Mouse (Mus musculus) thymus, postnatal 4 days (tissue): ENCODE measurements at regions not wholly inside any gene's neighbourhood (a gene's known extent, or its start where the extent isn't known, plus 50 kb on each side); places are given as distances from the start of the nearest gene placed in this dataset.

Source experiments
- DNase-seq: peaks from one replicate; pipeline ENCODE4 v3.0.0; 2021

- no peak for DNase-seq
Observed at GRCm38 (mm10) chr15:10840621-10841034, 111.5 kb upstream of the C1qtnf3 start.

DNA sequence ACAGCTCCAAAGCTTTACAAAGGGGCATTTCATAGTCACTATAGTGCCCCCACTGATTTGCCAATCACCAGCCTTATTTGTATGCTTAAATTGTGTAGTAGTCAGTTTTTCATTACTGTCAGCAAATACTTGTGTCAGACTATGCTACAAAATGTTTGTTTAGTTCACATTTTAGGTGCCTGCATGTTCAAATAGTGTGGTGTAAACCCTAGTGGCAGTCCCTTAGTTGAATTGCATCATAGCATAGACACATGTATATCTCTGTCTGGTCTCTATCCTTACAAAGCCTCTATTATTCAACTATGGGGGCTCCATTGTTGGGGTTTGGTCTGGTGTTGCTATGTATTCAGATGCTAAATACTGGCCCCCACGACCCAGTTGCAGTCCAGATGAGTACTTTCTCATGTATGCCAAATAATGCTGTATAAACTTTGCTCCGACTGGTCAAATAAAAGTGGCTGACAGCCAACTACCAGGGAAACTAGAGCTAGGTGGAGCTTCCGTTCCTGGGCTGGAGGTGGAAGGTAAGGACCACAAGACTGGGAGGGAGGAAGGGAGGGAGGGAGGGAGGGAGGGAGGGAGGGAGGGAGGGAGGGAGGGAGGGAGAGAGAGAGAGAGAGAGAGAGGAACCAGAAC, 109.0 kb upstream of the C1qtnf3 start:
- no peak for DNase-seq

- no peak for DNase-seq
Observed at GRCm38 (mm10) chr15:10846722-10847121, 105.4 kb upstream of the C1qtnf3 start.

GRCm38 (mm10) chr15:10864004-10864775, 87.9 kb upstream of the C1qtnf3 start:
- DNase-seq: no peak

DNA sequence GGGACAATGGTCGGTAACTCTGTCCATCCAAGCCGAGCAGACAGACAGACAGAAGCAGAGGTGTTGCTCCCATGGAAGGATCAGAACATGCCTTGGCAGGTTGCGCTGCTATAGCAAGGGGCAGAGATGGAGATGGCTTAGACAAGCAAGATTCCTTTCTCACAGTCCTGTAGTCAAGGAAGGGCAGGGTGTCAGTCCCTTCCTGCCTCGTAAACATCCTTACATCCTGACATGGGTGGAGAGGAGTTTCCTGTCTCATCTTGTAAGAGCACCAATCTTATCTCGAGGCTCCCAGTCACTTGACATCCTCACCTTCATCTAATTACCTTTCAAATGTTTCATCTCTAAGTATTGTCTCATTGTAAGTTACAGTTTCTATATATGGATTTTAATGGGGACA, 87.0 kb upstream of the C1qtnf3 start:
- no peak for DNase-seq

GRCm38 (mm10) chr15:10866794-10867193, 85.3 kb upstream of the C1qtnf3 start:
- no peak for DNase-seq

- DNase-seq: no peak
Observed at GRCm38 (mm10) chr15:10868115-10868514, 84.0 kb upstream of the C1qtnf3 start.

- peak; percentile 8 for DNase-seq
Observed at GRCm38 (mm10) chr15:10868716-10869585, 83.2 kb upstream of the C1qtnf3 start.

DNA sequence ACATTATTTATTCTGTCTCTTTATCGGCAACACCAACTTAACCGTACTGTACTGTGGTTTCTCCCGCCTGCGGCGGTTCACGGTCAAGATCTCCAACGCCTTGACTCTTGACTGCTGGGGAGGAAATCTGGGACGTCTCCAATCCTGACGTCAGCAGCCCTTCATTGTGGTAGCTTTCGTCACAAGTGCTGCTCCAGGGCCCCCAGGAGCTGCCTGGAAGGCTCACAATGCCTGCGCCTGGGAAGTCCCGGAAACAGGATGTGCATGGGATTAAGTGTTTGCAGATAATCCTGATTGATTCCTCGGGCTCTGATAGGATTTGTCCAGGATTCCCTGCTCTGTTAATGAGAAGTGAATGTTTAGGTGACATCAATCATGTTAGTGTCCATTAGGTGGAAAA, 82.3 kb upstream of the C1qtnf3 start:
- no peak for DNase-seq

DNA sequence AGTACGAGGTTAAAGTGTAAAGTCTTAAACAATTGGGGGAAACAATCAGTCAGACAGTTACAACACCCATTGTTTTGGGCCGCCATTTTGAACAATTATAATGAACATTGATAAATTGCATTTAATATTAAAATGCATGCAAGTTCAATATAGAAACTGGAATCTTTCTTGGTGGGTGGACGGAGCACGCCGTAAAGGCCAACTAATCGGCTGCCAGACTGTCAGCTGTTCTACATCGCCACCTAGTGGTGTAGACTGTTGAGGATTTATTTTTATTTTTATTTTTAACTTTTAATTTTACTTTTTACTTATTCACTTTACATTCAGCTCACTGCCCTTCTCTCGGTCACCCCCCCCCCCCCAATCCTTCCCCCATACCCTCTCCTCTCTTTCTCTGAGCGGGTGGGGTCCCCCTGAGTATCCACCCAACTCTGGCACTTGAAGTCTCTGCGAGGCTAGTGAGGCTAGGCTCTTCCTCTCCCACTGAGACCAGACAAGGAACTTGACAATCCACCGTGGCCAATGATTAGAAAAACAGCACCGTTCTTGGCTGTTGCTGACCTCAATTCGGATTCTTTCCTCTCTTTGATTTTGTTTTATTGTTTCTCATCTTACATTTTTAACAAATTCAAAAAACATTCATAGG, 79.7 kb upstream of the C1qtnf3 start:
- peak; percentile 12 for DNase-seq

DNA sequence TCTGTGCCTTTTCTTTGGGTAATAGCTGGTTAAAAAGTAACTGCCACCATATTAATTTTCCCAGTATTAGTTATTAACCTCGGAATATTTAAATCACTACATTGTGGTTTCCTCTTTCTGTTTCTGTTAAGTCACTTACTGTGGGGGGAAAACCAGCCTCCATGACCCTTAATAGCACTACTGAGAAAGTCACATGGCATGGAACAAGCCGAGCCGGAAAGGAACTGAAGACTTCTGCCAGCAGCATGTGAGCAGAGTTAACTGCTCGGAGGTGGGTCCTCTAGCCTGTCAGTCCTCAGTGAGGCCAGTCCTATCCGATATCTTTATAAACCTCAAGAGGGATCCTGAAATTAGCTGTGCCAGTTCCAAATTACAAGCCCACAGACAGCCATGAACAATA, 75.8 kb upstream of the C1qtnf3 start:
- no peak for DNase-seq

GRCm38 (mm10) chr15:10881726-10882125, 70.4 kb upstream of the C1qtnf3 start:
- DNase-seq: no peak

GRCm38 (mm10) chr15:10887990-10888389, 64.1 kb upstream of the C1qtnf3 start:
- DNase-seq: no peak

DNA sequence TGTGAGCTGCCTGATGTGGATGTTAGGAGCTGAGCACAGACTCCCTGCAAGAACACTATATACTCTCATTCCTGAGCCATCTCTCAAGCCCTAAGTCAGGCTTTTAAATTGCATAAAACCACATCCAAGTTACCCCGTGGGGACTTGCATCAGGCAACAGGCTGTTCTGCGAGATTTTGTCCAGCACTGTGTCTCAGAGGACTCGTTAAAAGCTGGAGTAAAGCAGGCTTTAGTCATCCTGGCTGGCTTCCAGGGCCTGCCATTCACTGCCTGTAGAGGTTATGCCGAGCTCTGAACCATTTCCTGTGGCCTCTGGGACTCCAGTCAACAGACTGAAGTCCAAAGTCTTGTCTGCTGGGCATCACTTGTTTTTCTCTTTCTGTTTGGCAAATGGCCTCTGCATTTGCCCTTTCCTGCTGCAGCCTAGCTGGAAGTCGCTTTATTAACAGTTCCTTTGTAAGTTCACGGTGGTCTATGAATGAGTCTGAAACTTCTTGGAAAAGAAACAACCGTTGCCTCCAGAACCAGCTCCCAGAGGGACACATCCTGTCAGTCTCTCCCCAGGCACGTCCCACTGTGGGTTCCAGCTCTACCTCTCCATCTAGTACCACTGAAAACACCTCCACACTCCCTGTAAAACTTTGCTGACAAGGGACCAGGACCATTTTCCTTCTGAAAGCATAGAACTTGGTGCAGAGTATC, 61.8 kb upstream of the C1qtnf3 start:
- DNase-seq: no peak

GRCm38 (mm10) chr15:10898309-10898708, 53.8 kb upstream of the C1qtnf3 start:
- DNase-seq: no peak

DNA sequence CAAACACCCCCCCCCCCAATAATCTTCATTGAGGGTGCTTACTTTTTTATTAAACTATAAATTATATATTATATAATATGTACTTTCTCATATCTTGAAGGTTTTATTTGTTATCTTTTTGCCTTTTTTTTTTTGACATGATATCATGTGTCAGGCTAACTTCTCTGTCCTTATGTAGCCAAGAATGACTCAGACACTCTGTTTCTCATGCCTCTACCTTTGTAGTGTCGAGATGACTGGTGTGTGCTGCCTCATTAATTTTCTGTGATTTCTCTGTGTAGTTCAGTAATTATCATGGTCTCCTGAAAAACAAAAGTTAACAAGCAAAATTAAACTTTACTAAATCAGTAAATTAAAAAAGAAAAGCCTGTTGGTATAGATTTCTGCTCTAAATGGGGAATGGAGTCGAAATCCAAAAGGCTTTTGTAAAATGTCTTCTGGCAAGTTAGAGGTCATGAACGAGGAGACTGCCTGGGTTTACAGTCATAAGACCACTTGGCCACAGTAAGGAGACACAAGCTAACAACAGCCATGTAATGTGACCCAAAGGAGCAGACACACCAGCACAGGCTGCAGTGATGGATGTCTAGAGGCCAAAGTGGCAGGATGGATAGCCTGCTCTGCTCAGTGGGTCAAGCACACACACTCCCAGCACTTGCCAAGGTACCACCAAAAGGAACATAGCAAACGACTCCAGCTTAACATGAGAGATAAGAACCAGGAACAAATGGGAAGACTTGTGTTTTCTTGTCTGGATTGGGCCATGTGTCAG, 53.2 kb upstream of the C1qtnf3 start:
- DNase-seq: no peak

GRCm38 (mm10) chr15:10899904-10900303, 52.2 kb upstream of the C1qtnf3 start:
- no peak for DNase-seq

- DNase-seq: no peak
Observed at GRCm38 (mm10) chr15:10901075-10901474, 51.1 kb upstream of the C1qtnf3 start.

DNA sequence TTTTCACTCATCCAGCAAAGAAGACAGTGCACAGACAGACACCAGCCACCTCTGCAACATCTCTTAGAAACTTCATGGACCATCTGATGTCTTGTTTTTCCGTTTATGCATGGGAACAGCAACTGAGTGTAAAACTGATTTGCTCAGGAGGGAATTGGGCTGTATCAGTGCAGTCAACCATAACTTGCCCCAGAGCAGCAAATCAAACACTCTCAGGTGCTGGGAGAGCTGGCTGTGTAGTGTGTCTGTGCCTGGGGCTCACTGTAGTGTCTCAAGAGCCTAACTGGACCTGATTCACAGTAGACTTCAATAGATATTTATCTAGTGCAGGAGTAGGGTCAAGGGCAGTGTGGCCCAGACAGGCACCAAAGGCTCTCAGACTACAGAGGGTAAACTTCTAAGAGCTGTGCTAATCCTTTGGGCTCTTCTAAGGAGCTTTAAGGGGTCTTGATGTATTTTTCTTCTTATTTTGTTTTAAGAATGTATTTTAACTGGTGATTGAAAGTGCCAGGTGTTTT, 50.3 kb upstream of the C1qtnf3 start:
- no peak for DNase-seq
